Mouse (Mus musculus) spleen, postnatal 14 days (tissue): ENCODE data around the gene Cd9.
"Not testable (repeated sequence)": the region's sequence is repeated elsewhere in the genome, so short reads cannot be mapped to it uniquely, and the experiment has no call there.

Source experiments
- DNase-seq, 2 experiments: peaks; one replicate each; pipeline ENCODE4 v3.0.0; 2021 to 2022; ENCODE audit warnings: low spot score in 2 of 2

Gene Cd9

GRCm38 (mm10) chr6:125503186-125503802, 8.7 kb upstream of the Cd9 start:
- DNase-seq, result no peak

- no peak for DNase-seq
Observed at GRCm38 (mm10) chr6:125498062-125498461, 3.5 kb upstream of the Cd9 start.

DNA sequence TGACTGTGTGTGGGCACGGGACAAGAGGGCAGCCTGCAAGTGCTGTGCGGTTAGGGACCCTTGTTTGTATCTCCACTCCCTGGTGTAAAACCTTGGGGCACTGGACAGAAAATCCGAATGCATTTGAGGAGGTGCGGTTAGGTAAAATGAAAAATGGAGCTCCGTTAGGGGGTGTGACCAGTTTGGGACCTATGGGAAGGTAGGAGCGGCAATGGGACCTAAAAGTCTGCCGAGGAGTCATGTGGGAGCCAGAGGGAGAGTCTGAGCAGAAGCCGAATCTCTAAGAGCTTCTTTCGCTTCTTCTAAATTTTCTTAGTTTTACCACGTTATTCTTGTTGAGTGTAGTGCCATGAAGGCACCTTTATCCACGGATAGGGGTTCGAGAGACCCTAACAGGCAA, 1.8 kb upstream of the Cd9 start:
- no peak for DNase-seq

GRCm38 (mm10) chr6:125495361-125495760, 770 bp upstream of the Cd9 start:
- DNase-seq, result no peak

DNA sequence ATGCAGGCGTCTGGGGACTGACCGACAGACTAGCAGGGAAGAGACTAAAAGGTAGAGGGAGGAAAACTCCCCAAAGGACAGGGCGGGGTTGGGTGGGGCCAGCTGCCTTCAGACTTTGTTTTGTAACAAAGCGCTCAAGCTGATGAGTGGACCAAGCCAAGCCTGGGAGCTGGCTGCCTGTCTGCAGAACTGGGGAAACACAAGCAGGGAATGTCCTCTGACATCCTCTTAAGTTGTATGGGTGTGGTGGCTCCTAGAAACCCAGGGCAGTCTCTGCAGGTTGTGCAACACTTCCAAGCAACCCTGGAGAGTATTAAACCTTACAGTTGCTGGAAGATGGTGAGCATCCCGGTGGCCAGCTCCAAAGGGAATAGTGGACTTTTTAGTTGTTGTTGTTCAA, 1.4 kb downstream of the Cd9 start:
- DNase-seq, result no peak

- no peak for DNase-seq
Observed at GRCm38 (mm10) chr6:125492664-125493063, 1.9 kb downstream of the Cd9 start.

DNA sequence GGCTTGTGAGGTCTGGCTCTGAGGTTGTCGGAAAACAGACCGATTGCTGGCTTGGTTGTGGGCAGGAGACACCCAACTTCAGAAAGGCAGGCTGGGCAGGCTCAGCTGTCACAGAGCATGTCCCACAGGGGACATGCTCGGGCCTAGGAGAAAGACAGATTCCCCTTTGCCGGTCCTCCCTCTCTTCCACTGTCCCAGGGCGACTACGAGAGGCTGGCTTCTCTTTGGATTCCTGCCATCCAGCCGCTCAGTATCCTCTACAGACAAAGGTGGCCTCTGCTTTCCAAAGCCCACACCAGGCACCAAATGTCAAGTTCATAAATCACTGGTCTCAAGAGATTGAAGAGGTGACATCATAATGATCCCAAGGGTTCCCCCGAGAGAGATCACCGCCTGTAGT, 2.6 kb downstream of the Cd9 start:
- no peak for DNase-seq

- DNase-seq, result no peak
Observed at GRCm38 (mm10) chr6:125491393-125491792, 3.2 kb downstream of the Cd9 start.

- no peak for DNase-seq
Observed at GRCm38 (mm10) chr6:125489881-125490559, 4.6 kb downstream of the Cd9 start.

DNA sequence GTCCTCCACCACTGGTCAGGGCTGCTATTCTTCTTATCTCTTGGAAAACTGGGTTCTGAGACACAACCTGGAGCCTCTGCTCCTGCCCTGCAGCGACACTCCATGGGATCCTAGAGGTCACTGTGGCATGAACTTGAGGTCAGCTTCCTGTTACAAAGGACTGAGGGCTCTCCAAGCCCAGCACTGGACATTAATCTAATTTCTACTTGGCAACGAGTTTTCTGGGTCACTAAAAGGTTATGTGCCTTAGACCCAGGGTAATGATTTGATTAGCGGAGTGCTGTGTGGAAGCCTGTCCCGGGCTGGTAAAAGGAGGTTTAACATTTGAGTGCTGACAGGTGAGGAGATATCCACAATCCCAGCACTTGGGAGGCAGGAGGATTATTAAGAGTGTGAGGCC, 9.0 kb downstream of the Cd9 start:
- DNase-seq, result no peak

DNA sequence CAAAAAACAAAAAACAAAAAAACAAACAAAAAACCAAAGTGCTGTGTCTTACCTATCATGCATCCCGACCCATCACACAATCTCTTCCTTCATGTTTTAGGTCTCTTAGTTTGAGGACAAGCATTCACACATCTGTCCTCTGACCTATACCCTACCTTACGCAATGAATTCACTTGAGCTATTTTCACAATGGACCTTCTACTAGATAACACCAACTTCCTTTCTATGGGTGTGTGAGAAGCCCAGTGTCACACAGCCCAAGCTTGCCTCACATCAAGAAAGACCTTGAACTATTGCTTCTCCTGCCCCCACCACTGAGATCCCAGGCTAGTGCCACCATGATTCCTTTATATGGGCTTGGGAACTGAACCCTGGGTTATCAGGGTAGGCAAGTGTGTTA, 9.9 kb downstream of the Cd9 start:
- no peak for DNase-seq

DNA sequence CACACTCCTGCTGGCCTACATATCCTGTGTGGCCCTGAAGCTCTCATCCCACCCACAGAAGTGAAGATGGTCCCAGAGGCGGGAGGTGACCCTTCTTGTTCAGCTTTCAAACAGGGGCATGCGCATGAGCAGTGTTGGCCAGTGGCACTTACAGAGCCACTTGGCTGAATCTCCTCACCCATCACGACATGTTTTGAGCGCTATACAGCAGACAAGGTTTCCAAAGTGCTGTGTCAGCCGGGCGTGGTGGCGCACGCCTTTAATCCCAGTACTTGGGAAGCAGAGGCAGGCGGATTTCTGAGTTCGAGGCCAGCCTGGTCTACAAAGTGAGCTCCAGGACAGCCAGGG, 10.3 kb downstream of the Cd9 start:
- not testable (repeated sequence) for DNase-seq

- DNase-seq, result no peak
Observed at GRCm38 (mm10) chr6:125483515-125484312, 10.9 kb downstream of the Cd9 start.

DNA sequence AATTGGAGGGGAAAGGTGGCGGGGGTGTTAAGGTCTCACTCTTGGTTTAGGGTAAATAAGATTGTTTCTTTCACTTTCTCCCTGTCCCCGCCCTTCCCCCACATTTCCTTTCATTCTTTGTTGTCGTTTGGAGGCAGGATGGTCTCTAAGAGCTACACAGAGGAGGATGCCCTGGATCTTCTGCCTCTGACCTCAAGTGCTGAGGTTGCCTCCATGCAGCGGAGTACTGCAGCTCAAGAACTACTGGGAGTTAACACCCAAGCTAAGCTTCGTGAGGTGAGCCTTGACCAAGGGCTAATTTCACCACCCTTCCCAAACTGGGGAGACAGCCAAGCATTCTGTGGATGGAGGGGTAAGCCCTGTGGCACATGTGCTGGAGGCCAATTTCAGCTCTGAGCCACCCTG, 12.2 kb downstream of the Cd9 start:
- DNase-seq, result no peak

DNA sequence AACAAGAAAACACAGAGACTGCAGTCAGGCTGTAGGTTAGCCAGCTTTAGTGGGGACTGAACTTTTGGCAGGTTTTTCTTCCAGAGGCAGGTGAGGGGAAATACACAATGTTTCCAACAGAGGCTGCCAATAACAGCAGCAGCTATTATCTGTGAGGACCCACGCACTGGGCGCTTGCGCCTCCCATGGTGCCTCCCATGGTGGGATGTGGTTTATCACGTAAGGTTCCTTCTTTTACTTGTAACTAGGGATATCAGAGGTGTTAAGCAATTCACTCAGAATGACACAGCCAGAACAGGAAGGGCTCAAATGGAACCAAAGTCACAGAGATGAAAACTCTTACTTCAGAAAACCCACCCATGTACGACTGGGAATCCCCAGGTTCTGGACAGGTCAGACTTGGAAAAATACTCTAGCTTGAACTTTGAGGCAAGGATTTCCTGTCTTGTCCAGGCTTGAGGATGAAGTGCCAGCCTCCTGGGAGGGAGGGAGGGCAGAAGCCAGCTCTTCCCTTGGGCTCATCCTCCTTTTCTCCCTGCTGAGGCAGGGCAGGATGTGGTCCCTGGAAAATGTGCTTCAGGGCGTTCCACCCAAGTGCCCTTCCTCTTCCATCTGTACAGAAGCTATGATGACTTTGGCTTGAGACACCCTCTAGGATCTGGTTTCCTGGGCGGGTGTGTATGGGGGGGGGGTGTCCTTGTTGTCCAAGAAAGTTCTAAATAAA, 12.8 kb downstream of the Cd9 start:
- DNase-seq, result no peak

- DNase-seq, result no peak
Observed at GRCm38 (mm10) chr6:125480396-125481361, 13.9 kb downstream of the Cd9 start.

DNA sequence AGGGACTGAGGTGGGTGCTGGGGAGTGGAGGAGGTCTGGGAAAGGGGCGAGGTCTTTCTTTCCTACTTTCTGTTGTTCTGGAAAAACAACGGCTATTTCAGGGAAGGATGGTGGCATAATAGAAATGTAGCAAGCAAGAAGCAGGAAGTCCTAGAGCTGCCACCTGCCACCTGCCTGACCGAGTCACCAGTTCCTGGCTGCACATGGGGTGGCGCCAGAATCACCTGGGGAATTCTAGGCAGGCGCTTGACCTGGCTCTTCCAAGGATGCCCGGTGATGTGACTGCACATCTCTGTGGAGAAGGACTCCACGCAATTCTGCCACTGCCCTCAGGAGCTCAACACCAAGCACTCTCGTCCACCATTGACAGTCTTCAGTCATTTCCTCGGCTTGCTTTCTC, 15.2 kb downstream of the Cd9 start:
- no peak for DNase-seq

DNA sequence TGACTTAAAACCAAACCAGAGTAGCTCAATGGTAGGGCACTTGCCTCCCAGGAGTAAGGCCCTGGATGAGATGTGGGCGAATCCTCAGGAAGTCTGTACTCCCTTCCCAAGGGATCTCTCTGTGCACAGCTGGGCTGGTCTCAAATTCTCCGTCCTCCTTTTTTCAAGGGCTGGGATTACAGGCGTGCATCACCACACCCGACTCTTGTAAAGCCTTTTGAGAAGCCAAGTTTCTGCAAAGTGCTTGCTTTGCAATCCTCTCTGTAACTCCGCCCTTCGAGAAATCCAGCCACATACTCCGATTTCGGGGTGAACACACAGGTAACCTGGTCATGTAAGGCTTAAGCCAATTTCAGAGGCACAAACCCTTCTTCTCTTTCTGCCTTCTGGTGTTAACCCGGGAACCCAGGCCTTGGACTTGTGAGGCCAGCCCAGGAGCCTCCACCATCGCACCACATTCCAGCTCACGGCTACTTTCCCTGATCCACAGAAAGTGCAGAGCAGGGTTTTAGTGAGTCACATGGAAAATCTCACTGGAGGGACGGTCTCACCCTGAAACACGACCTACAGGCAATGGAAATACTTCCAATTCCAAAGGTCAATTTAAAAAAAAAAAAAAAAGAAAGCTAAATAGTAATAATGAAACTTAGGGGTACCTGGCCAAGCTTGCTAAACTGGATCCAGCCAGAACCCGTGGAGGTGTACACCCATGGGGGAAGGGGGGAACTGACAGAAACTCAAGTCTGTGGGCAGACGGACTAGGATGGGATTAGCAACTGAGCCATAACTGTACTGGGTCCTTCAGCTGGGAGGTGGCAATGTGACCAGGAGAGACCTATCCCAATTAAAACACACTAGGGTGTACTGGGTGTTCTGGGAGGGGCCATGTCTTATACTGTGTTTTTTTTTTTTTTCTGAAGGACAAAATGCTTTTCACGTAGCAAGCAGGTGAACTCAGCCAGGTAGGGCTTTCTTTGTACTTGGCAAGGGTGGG, 16.2 kb downstream of the Cd9 start:
- no peak for DNase-seq

- no peak for DNase-seq
Observed at GRCm38 (mm10) chr6:125476826-125477589, 17.6 kb downstream of the Cd9 start.
